Mouse (Mus musculus) limb, embryonic 13.5 days (tissue): ENCODE data around the gene Frem1. TPM values are rescaled to one million over a fixed set of nuclear protein-coding genes. Genes with fewer than 3 reads are reported as not detected.

ENCODE experiments used
- ATAC-seq: fragments of 200-750 bp; cut with Nextera tagmentation; 2 replicates; pipeline ENCODE4 v1.8.0; 2017; ENCODE audit warnings: low read depth, moderate number of reproducible peaks, moderate TSS enrichment; ENCODE audit not compliant: low FRiP score
- H3K27ac ChIP-seq: fragments of 300-500 bp; sonication (generic); 2 replicates; pipeline ENCODE4 v1.5.1; 2015; ENCODE audit warnings: inconsistent platforms, mild to moderate bottlenecking, moderate library complexity
- H3K27me3 ChIP-seq: fragments of 300-500 bp; sonication (generic); 2 replicates; pipeline ENCODE4 v1.6.1; 2015; ENCODE audit warnings: mild to moderate bottlenecking, inconsistent platforms
- H3K36me3 ChIP-seq: fragments of 300-500 bp; sonication (generic); 2 replicates; pipeline ENCODE4 v1.6.1; 2015; ENCODE audit warnings: inconsistent platforms, mild to moderate bottlenecking, moderate library complexity
- H3K4me1 ChIP-seq: fragments of 300-500 bp; sonication (generic); 2 replicates; pipeline ENCODE4 v1.6.1; 2015; ENCODE audit warnings: inconsistent platforms
- H3K4me2 ChIP-seq: fragments of 300-500 bp; sonication (generic); replicated peaks from 2 replicates; pipeline ENCODE4 v1.6.1; 2015; ENCODE audit warnings: inconsistent platforms, mild to moderate bottlenecking, moderate library complexity
- H3K4me3 ChIP-seq: fragments of 300-500 bp; sonication (generic); 2 replicates; pipeline ENCODE4 v1.5.1; 2015; ENCODE audit warnings: moderate library complexity, mild to moderate bottlenecking, inconsistent platforms
- H3K9ac ChIP-seq: fragments of 300-500 bp; sonication (generic); 2 replicates; pipeline ENCODE4 v1.6.1; 2015; ENCODE audit warnings: mild to moderate bottlenecking, inconsistent platforms
- H3K9me3 ChIP-seq: fragments of 300-500 bp; sonication (generic); 2 replicates; pipeline ENCODE4 v1.6.1; 2016; ENCODE audit warnings: inconsistent platforms
- WGBS: fragments of 180-500 bp; shearing (Covaris S2); methylation state at CpG from one replicate; pipeline ENCODE4 v1.1.7; 2015; 5-methylcytosine and 5-hydroxymethylcytosine counted together
- polyA plus RNA-seq: library from polyadenylated mRNA; unstranded; fragments of >200 nt; fragmentation: Nextera tagmentation; extraction: Ambion mirVana; gene quantifications from 2 replicates; pipeline ENCODE4 v1.2.1, GENCODE M21; 2015

The Frem1 gene
- polyA plus RNA-seq, 1 experiment from 2014 or later: 6.2 TPM

DNA sequence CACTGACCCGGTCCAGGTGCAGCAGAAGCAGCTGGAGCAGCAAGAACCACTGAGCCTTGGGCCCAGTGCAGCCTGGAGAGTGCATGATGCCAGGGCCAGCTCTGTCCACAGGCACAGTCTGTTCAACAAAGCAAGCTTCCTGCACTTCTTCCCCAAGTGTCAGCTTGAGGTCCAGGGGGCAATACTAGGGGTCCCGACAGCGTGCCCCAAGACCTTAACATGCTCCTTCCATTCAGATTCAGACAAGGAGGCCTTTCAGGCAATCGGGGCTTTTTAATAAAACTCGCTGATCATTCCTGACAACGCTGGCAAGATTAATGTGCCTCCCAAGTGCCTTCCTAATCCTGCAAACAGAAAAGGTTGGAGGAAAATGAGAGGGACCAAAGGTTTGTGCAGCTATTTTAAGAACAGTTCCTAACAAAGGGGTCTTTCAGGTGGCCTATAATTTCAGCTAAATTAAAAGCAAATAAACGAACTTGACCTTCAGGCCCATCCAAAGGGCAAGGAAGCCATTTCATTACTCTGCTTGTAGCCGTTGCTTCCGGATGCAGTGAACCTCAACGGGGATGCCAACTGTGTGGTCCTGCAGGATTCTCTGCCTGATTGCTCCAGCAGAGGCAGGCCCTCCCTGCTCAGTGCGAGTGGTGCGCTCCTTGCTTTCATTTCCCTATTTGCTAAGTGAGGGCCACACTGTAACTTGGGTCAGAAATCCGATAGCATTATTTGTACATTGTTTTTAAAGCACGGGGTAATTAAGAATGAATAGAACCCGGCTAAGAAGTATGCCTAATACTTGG is 31.2 kb downstream of the Frem1 start:
- peak overlapping the region; percentile 44; the same call in 1 of the 2 replicates for H3K27ac ChIP-seq
- H3K27me3 ChIP-seq: no peaks in the 10 kb centered on the region
- ATAC-seq: no peak
- no peaks in the 10 kb centered on the region for H3K36me3 ChIP-seq
- no peaks in the 10 kb centered on the region for H3K9me3 ChIP-seq
- peaks cover 18% of the 10 kb centered on the region for H3K4me1 ChIP-seq
- 0 out of 2 replicates have a peak overlapping the region, but pooled peaks have one; percentile 25 for H3K9ac ChIP-seq
- peak overlapping the region; percentile 24 for H3K4me2 ChIP-seq
- H3K4me3 ChIP-seq: no peak overlapping the region
- WGBS: 21% methylated on average over 15 of the region's 15 CpGs

DNA sequence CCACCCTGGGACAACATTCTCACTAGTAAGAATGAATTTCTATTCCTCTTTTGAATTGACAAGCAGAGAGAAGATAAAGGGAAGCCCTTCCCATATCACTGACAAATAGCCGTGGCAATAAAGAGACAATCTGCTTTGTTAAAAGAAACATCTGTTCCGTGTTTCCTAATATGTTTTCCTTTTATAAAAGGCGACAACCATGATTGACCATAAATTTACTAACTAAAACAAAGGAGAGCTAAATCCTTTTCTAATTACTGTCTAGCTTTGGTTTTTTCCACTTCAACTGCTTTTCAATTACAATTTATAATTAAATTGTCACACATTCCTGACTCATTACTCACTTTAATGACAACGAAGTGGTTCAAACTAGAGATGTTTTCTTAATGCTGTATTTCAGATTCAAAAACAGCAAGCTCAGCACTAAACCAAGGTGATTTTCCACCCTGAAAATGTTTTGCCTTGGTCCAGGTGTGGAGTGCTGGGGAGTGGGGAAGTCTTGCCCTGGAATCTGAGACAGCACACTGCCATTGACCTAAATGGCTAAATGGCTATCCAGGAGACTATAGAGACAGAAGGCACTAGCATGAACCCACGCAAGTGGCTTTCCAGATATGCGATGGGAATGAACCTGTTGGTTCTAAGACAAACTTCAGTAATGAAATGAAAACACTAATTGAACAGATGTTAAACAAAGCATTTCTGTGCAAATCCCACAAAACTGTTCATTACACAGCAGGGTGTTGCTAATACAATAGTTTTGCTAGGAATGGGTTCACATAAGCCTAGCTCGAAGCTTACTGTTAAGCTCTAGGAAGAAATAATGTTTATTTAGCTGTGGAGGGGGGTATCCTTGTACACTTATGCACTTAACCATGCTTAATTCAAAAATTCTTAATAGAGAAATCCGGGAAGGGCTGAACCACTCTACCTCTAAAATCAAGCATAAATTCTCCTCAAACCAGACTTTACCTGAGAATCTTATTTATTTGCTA is 33.7 kb downstream of the Frem1 start:
- no peak for ATAC-seq
- H3K27me3 ChIP-seq: no peaks in the 10 kb centered on the region
- H3K36me3 ChIP-seq: no peaks in the 10 kb centered on the region
- peaks cover 18% of the 10 kb centered on the region for H3K4me1 ChIP-seq
- H3K9me3 ChIP-seq: no peaks in the 10 kb centered on the region
- WGBS: 40% methylated on average over 8 of the region's 8 CpGs
- H3K9ac ChIP-seq: no peak overlapping the region
- no peak overlapping the region for H3K4me3 ChIP-seq
- H3K4me2 ChIP-seq: no peak overlapping the region
- no peak overlapping the region for H3K27ac ChIP-seq

DNA sequence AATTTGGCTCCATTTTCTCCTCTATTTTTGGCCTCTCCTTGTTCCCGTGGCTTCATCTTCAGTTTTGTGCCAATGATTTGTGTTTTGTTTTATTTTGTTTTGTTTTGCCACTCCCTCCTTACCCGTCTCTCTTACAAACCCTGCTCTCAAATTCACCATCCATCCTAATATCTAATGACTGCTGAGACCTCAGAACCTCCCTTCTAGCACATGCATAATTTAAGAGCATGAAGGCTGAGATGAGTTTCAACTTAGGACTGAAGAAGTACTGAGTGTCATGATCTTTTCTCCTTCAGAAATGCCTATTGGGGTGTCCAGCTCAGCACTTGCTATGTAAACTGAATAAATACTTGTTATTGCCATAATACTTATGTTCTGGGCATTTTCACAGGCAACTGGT is 37.6 kb downstream of the Frem1 start:
- H3K9ac ChIP-seq: no peak overlapping the region
- H3K9me3 ChIP-seq: no peaks in the 10 kb centered on the region
- no peak overlapping the region for H3K4me3 ChIP-seq
- 0 out of 2 replicates have a peak, but pooled peaks cover 5% of the 10 kb centered on the region for H3K4me1 ChIP-seq
- H3K36me3 ChIP-seq: peaks cover 8% of the 10 kb centered on the region; the same call in 1 of the 2 replicates
- ATAC-seq: no peak
- H3K4me2 ChIP-seq: no peak overlapping the region
- H3K27me3 ChIP-seq: no peaks in the 10 kb centered on the region
- H3K27ac ChIP-seq: no peak overlapping the region
- WGBS: 74% methylated on average over 2 of the region's 2 CpGs

DNA sequence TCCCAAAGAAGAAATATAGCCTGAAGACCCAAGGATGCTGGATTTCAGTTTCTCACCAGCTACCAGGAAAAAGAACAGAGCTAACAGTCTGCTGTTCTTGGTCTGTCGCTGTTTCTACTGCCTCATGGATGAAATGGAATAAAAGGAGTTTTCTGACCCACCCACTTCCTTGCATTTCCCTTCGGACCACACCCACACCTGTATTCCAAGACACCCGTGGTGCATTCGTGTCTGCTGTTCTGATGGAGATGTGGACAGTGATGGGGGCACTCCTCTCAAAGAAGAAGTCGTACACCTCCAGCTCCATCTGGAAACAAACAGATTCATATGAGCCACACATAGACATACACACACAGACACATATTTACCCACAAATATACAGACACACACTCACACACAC is 48.1 kb downstream of the Frem1 start:
- Histone ChIP-seq H3K27ac (no peak overlapping the region), H3K4me1 (no peaks in the 10 kb centered on the region), H3K27me3 (no peaks in the 10 kb centered on the region), H3K36me3 (peaks cover 14% of the 10 kb centered on the region), H3K9me3 (no peaks in the 10 kb centered on the region), H3K4me3 (no peak overlapping the region), H3K9ac (no peak overlapping the region), H3K4me2 (no peak overlapping the region)
- 89% methylated on average over 5 of the region's 5 CpGs for WGBS
- ATAC-seq: no peak

DNA sequence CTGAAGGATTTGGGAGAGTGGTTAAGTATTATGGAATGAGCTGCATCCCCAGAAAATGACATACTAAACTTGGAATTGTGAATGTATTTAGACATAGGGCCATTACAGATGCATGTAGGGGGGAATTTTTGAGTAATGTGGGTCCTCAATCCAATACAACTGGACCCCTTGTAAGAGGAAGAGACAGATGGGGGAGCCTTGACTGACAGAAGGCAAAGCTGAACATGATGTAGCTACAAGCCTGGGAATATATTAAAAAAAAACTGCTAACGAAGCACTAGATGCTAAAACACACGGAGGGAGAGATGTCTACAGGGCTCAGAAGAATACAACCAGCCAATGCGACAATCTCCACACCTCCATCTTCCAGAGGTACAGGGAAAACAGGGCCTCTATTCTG is 60.1 kb downstream of the Frem1 start:
- no peak for ATAC-seq
- Histone ChIP-seq H3K9ac (no peak overlapping the region), H3K4me2 (no peak overlapping the region), H3K36me3 (0 out of 2 replicates have a peak, but pooled peaks cover 3% of the 10 kb centered on the region), H3K4me1 (no peaks in the 10 kb centered on the region), H3K27me3 (no peaks in the 10 kb centered on the region), H3K27ac (no peak overlapping the region), H3K9me3 (no peaks in the 10 kb centered on the region), H3K4me3 (no peak overlapping the region)
- 92% methylated on average over 3 of the region's 3 CpGs for WGBS

DNA sequence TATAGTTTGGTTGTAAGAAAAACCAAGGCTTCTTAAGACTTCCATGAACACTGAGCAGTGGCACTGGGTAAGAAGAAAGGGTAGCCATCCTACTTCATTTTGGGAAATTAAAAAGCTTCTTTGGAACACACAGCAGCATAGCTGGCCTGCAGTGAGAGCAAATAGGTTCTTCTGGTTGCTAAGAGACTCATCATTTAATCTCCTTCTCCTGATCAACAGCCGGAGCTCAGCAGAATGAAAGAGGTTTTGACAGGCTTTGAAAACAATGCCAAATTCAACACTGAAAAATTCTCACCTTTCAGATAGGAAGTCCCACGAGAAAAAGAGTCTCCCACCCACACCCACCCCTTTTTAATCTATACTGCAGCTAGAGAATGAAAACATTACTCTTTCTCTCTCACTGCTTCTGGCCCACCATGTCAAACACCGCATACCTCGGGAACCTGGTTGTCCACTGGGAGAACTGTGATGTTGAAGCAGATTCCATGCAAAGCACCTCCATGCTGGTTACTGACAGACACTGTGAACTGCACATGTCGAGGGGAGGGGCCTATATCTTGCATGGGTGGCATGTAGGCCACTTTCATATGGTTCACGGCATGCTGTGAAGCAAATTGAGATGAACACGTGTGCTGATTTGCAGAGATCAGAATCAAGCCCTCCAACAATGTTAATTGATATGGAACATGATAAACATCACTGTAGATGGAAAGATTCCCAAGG is 61.0 kb downstream of the Frem1 start:
- H3K36me3 ChIP-seq: 0 out of 2 replicates have a peak, but pooled peaks cover 3% of the 10 kb centered on the region
- 84% methylated on average over 7 of the region's 7 CpGs for WGBS
- ATAC-seq: no peak

DNA sequence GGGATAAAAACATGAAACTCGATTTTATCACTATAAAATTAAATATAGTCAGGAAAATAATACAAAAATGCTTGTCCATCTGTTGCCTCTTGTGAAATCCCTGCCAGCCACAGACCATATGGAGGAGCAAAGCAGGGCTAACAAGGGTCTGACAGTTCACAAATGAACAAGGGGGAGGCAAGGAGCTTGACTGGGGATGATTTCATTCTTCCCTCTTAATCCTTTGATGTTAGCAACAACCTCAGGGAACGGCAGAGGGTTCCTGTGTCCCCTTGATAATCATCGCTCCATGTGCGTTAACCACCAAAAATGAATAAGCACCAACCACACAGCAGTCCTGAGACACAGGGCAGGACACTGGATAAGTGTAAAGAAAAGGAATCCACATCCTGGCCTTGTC is 79.8 kb downstream of the Frem1 start:
- WGBS: 81% methylated on average over 4 of the region's 4 CpGs
- Histone ChIP-seq H3K27ac (no peak overlapping the region), H3K4me3 (no peak overlapping the region), H3K4me1 (no peaks in the 10 kb centered on the region), H3K9me3 (no peaks in the 10 kb centered on the region), H3K36me3 (0 out of 2 replicates have a peak, but pooled peaks cover 4% of the 10 kb centered on the region), H3K4me2 (no peak overlapping the region), H3K9ac (no peak overlapping the region), H3K27me3 (no peaks in the 10 kb centered on the region)
- no peak for ATAC-seq

More for the DNA sequence above, 61.0 kb downstream of the Frem1 start:
- Histone ChIP-seq H3K27me3 (no peaks in the 10 kb centered on the region), H3K4me3 (no peak overlapping the region), H3K27ac (no peak overlapping the region), H3K4me1 (no peaks in the 10 kb centered on the region), H3K4me2 (no peak overlapping the region), H3K9me3 (no peaks in the 10 kb centered on the region), H3K9ac (no peak overlapping the region)

DNA sequence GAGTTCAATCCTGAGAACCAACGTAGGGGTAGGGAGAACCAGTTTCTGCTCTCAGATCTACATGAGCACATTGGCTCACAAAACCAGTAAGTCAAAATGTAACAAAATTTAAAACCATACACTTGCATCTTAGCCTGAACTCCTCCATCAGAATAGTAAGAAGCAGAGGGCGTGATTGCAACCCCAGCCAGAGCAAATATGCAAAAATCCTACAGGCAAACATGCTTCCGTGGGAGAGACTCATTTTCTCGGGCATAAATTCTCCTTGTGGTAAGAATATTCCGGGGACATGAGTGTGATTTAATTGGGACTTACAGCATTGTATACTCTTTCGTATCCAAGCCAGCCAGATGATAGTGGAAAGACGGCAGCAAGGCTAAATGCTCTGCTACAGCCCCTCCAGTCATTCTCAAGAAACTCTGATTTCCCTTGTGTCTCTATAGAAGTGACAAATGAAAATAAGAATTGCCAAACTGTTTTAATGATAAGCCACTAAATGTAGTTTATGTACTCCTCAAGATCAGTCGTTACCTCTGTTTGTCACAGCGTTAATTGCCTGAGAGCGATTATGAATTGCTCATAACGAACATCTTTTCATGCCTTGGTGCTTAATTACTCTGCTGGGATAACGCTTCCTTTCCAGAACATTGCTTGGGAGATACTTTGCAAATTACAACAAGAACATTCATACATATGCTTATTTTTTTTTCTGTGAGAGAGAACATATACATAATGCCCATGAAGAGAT is 81.1 kb downstream of the Frem1 start:
- Histone ChIP-seq H3K27me3 (no peaks in the 10 kb centered on the region), H3K4me3 (no peak overlapping the region), H3K4me2 (no peak overlapping the region), H3K4me1 (no peaks in the 10 kb centered on the region), H3K9me3 (no peaks in the 10 kb centered on the region), H3K27ac (no peak overlapping the region), H3K36me3 (0 out of 2 replicates have a peak, but pooled peaks cover 4% of the 10 kb centered on the region), H3K9ac (no peak overlapping the region)
- no peak for ATAC-seq
- WGBS: 86% methylated on average over 12 of the region's 12 CpGs

DNA sequence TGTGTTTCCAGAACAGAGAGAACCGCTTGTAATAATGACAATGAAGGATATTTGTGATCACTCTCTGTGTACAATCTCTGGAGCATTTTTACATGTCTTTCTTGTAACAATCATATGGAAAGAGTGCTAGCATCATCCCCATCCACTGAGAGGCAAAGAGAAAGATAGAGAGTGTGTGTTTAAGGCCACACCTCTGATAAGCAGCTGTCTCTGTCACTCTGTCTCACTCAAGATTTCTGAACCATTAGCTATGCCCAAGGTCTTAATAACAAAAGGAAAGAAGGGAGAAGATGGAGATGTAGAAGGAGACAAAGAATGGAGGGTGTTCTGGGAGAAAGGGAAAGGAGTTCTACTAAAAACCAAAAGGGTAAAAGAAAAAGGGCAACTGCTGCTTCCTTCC is 91.1 kb downstream of the Frem1 start:
- H3K36me3 ChIP-seq: peaks cover 13% of the 10 kb centered on the region
- no peaks in the 10 kb centered on the region for H3K27me3 ChIP-seq
- H3K27ac ChIP-seq: no peak overlapping the region
- ATAC-seq: no peak
- H3K4me2 ChIP-seq: no peak overlapping the region
- no peak overlapping the region for H3K4me3 ChIP-seq
- 85% methylated on average over 1 of the region's 1 CpGs for WGBS
- no peaks in the 10 kb centered on the region for H3K9me3 ChIP-seq
- no peak overlapping the region for H3K9ac ChIP-seq
- H3K4me1 ChIP-seq: no peaks in the 10 kb centered on the region

DNA sequence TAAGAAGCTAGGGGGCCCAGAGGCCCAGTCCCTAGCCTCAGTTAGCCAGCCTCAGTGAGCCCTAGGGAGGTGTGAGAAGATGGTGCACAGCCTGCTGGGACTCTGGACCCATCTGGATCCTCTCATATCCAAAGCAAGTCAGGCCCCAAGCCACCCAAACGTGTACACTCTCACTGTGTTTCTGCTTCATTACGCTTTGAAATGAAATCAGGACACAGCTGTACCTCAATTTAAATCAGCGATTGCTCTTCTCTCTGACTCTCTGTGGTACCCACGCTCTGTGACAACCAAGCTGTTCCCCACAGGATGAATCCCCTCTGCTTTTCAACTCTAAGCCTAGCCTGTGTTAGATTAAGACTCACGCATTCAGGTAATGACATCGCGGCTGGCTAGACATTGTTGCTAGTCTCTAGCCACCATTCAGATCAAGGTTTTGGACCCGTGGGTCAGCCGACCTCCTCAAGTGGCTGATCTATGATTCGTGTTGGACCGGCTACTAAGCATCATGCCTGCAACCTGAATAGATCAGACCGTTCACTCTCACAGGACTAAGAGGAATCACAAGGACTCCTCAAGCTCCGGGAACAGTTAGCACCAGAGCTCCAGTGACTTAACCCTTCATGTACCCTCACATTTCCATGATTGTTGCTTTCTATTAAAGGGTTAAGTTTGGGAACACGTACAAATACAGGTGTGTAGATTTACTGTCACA is 94.2 kb downstream of the Frem1 start:
- Histone ChIP-seq H3K4me1 (no peaks in the 10 kb centered on the region), H3K36me3 (peaks cover 14% of the 10 kb centered on the region), H3K9me3 (no peaks in the 10 kb centered on the region), H3K4me3 (no peak overlapping the region), H3K4me2 (no peak overlapping the region), H3K27me3 (no peaks in the 10 kb centered on the region), H3K9ac (no peak overlapping the region), H3K27ac (no peak overlapping the region)
- no peak for ATAC-seq
- 77% methylated on average over 14 of the region's 14 CpGs for WGBS

DNA sequence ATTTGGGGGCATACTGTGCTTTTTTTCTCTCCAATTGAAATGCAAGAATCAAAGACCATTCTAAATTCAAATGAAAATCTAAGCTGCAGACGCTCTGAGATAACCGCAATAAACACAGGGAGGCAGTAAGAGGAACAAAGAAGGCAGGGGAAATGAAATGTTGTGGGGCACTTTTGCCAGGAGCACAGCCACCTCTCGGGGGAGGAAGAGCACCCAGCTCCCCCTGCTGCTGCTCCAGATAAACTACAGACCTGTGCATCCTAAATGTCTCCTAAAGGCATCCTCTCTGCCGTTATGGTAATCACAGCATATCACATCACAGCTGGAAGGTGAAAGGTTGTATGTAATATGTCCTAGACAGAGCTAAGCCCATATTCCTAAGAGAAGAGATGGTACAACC is 98.1 kb downstream of the Frem1 start:
- Histone ChIP-seq H3K27ac (no peak overlapping the region), H3K4me3 (no peak overlapping the region), H3K9me3 (no peaks in the 10 kb centered on the region), H3K36me3 (peaks cover 4% of the 10 kb centered on the region; the same call in 1 of the 2 replicates), H3K27me3 (no peaks in the 10 kb centered on the region), H3K9ac (no peak overlapping the region), H3K4me2 (no peak overlapping the region), H3K4me1 (no peaks in the 10 kb centered on the region)
- WGBS: 60% methylated on average over 4 of the region's 4 CpGs
- ATAC-seq: no peak
